Mouse (Mus musculus): ENCODE measurements around the gene Lsr. TPM values are rescaled to one million over a fixed set of nuclear protein-coding genes. Genes with fewer than 3 reads are reported as not detected.

Lsr gene
- 1 to 10 TPM; 5.2 to 6.6 (median 6.1) TPM for total RNA-seq (2022)

DNA sequence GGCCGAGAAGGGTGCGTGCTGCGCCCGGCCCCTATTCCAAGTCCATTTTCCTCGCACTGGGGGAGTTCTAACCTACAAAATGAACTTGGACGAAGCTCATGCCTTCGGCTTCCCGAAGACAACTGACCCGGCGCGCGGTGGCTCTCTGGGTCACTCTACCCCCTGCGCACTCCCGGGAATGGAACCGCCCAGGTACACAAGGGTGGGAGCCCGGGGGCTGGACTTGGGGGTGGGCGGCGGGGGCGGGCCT, at the start of gene Lsr:
Gene Lsr, minus strand, starts transcription at position 214 of the 250 bp plus-strand sequence.
- no peak for DNase-seq (ENCODE audit: low spot score in 2 of 2)

DNA sequence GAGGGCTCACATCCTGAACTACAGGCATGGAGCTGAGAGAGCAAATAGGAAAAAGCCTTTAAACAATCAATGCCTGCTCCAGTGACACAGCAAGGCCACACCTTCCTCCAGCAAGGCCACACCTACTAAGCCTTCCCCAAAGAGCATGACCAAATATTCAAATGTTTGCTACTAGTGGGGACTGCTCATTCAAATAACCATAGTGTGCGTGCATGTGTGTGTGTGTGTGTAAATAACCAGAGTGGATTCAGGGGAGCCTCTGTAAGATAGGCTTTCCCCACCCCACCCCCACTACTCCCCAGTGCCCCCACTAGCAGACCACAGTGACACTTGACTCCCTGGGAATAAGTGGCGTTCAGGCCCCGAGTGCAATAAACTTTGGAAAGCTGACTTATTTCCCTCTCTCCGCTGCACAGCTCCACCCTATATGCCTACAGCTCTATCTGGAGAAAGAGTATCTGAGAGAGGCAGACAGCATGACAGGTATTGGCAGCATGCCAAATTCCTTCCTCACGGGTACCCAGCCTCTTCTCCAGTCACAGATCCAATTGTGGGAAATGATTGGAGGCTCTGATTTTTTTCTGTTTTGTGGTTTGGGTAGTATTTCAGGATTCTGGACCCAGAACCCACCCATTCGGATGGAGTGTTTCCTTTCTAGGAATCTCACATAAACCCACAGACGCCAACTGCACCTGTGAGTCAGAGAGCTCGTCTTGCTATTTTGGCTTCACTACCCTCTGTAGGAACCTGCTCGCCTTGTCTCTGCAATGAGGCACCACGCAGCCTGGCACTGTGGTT, 44.0 kb upstream of the Lsr start:
- peak; percentile 39 to 89 for DNase-seq (ENCODE audit: low spot score in 2 of 2)

DNA sequence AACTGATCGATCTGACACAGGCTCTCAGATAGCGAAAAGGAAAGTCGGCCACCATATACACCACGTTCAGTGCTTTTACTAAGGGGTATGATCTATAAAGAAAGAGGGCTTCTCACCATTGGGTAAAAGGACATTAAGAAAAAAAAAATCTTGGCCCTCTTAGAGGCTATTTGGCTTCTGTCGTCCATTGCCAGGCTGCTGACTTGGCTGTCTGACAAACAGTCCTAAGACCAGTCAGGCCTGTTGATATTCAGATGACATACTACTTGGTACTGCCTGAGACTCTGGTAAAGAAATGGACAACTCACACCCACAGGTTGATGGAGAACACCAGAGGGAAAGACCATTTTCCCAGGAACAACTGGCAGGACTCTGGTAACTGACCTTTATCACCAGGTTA, 39.7 kb upstream of the Lsr start:
- DNase-seq (ENCODE audit: low spot score in 2 of 2), result no peak

DNA sequence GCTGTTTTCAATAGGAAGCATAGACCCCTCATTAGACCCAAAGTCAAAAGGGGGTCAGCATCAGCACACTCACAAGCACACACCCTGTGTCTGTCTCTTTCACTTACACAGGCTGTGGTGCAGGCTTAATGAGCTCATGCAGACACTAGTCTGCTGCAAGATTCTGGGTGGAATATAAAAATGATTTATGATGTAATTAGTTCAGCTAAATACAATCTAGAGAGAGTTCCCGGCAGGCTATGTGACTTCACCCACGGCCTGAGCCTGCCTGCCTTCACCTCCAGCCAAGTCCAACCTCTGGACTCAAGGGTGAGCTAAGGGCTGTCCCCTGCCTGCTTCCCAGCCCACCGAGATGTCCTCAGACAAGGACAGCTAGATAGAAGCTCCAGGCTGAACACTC, 35.6 kb upstream of the Lsr start:
- no peak for DNase-seq (ENCODE audit: low spot score in 2 of 2)

DNA sequence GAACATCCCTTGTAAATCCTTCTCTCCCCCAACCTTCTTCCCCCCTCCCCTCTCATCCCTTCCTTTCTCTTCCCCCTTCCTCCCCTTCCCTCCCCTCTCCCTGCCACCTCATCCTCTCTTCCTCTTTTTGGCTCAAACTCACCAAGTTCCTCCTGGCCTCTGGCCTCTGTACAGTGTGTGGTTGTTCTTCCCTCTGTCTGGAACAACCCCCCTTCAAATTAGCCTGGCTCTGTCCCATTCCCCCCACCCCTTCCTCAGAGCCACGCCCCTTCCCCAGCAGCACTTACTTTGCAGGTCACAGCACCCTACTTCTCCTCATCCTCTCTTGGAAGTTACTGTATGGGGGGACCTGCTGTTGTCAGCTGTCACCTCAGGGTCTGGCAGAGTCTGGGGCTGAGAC, 34.9 kb upstream of the Lsr start:
- DNase-seq (ENCODE audit: low spot score in 2 of 2), result no peak

DNA sequence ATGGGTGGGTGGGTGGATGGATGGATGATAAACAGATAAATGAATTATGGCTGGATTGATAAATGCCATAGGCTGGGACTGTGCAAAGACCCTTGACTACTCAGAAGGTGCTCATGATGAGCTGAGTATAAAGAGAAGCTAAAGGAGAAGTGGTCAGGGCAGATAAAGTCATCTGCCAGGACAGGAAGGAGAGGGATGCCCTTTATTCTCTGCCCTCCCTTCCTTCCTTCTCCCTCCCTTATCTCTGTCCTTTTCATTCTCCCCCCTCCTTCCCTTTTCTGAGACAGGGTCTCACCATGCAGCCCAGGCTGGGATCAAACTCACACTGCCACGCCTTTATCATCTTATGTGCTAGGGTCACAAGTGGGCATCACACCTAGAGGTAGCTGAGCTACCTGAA, 34.5 kb upstream of the Lsr start:
- no peak for DNase-seq (ENCODE audit: low spot score in 2 of 2)

DNA sequence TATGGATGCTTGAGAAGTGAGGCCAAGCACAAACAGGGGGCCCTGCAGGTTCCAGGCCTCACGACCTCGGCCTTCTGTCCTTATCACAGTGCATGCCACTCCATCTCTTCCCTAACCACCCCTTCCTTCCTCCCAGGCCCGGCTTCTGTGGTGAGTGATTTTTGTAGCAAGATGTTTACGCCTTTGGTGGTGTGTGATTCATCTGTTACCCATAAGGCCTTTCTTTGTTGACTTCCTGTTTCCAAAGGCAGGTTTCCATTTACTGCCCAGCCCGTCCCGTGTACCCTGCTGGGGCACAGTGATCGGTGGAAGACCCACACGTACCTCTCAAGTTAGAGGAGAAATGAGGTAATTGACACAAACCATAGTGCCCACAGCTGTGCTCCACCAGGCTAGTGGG, 29.4 kb upstream of the Lsr start:
- DNase-seq (ENCODE audit: low spot score in 2 of 2), result no peak

DNA sequence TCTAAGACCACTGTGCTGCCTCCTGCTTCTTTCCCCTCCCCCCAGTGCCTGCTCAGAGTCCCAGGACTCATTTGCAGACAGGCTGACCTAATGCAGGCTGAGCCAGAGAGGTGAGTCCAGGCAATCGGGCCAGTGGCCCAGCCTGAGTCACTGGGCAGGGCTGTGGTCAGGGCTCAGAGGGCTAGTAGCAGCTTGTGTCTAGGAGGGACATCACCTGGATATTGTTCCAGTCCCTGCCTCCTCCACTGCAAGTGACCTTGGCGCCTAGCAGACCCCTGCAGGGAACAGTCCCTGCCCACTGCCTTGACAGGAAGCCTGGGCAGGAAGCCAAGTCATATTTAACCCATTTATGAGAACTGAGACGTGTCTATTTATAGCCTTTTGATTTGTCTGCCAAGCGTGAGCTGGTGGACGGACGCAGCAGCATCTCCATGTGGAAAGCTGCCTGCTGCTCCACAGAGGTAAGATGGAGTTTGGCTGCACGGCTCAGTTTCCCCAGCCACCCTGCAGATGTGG, 27.3 kb upstream of the Lsr start:
- DNase-seq (ENCODE audit: low spot score in 2 of 2), result peak in 1 of 2 experiments; percentile 17

DNA sequence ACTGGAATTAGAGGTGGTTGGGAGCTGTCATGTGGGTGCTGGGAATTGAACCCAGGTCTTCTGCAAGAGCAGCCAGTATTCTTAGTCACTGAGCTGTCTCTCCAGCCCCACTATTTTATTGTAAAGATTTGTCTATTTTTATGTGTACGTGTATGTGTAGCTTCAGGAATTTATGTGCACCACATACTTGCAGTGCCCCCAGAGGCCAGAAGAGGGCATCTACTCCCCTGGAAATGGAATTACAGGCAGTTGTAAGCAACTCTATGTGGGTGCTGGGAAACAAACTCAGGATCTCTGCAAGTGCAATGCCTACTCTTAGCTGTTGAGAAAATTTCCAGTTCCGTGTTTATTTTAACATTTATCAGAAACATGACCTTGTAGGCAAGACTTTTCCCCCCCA, 23.2 kb upstream of the Lsr start:
- DNase-seq (ENCODE audit: low spot score in 2 of 2), result no peak

DNA sequence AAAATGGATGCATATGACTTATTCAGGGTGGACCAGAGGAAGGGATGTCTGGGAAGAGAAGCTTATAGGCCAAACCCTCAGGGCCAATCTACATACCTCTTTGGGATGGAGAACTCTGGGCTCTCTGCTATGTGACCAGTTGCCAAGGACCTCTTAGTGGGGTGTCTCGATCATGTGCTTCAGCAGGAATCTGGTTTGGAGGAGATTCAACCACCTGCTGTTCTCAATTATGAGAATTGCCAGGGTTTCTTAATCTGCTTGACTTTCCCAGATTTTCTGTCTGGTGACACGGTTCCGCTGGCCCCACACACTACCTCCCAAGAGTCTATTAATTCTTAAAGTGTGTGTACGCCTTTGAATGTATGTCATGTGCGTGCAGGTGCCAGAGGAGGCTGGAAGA, 20.7 kb upstream of the Lsr start:
- DNase-seq (ENCODE audit: low spot score in 2 of 2), result no peak

DNA sequence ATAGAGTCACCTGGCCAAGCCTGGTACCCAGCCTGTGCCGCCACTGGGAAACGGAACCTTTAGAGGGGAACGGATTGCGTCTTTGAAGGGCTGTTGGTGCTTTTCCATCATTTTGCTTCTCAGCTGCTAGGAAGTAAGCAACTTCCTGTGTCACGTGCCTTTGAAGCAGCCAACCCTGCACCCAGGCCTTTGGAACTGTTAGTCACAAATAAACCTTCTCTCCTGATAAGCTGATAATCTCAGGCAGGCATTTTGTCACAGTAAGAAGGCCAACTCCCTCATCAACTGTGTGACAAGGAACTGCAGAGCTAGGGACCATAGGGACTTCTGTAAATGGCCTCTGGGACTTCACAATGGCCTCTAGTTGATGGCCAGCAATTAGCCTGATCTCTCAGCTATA, 18.9 kb upstream of the Lsr start:
- DNase-seq (ENCODE audit: low spot score in 2 of 2), result no peak

DNA sequence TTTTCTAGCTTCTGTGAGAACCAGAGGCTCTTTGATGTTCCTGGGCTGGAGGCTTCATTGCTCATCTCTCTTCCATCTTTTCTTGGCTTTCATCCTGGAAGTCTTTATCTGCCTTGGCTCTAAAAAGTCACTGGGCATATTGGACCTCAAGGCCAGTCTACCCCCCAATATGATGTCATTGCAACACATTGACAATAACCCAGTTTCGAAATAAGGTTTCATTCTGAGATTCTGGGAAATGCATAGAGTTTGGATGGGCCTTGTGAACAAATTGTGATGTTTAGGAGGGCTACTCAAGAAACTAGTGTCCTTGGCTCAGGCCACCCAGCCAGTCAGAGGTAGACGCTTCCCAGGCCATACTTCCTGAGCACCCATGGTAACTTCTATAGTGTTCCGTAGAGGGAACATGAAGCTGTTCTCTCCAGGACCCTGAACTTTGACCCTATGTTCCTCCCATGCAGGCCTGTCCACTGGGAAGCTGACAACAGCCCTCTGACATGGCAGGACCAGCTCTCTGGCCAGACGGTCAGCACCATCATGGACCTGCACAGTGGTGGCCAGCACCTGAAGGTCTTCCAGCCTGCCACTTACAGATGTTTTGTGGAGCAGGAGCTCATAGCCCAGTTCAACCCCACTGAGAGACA, 15.4 kb upstream of the Lsr start:
- DNase-seq (ENCODE audit: low spot score in 2 of 2), result no peak

DNA sequence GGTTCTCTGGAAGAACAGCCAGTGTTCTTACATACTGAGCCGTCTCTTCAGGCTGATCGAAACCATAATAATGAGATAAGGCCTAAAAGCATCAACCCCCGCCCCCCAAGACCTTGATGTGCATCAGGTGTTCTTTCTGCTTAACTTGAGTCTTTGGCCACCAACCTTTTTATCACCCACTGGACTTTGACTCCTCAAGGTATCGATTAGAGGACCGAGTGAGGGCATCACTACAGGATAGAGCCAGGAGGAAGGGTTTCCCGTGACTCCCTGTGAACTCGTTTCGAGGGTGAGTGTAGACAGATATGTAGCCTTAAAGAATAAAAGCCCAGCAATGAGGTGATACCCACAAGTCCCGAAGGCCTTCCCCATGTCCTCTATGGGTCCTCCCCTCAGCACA, 12.1 kb upstream of the Lsr start:
- no peak for DNase-seq (ENCODE audit: low spot score in 2 of 2)

DNA sequence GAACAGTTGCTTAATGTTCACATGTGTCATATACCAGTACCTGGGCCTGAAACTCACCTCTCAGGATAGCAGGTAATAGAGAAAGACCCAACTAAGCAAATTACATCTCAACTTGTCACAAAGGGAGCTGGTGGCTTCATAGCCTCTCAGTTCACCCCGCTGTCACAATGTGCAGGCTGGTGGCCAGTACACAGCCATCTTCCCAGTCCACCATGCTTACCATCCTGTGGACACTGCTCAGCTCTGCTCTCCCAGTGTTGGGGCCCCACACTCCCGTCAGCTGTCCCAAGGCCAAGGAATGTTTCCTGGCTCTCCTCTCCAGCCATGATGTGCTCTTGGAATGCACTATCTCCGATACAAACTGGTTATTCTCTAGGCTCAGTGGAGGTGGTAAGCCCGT, 8.4 kb upstream of the Lsr start:
- DNase-seq (ENCODE audit: low spot score in 2 of 2), result no peak

DNA sequence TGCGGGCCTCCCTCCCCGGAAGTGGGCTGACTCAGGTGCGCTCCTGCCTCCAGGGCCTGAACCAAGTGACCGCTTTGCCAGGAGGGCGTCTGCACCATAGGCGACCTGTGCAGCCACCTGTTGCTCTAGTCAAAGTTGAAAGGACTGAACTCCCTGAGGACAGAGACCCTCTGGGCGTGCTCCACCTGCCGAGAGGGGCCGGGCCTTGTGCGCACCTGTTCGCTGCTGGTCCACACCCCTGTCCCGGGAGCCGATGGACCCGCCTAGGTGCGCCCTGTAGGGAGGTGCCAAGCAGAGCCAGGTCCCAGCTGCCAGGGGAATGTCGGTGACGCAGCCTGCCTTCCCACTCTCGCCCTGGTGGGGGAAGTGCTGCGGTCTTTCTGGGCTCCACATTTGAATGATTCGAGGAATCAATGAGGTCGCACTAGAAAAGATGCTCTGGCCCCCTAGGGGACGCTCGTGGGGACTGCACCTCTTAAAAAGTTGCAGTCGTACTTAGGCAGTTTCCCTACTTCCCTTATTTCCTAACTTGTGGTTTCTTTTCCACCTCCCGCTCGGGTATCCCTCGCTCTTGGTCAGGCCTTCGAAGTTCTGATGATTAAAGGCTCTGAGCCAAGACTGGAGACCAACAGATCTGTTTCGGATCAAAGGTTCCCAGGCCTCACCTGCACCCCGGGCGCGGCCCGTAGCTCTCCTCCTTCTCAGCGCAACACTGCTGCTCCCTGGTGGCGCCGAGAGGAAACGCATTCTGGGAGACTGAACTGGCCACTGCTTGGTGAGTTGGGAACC, 431 bp upstream of the Lsr start, which contains the start of gene Fam187b:
Gene Fam187b, plus strand, starts transcription at position 290 of the 789 bp plus-strand sequence.
- peak in 1 of 2 experiments; percentile 72 for DNase-seq (ENCODE audit: low spot score in 2 of 2)

DNA sequence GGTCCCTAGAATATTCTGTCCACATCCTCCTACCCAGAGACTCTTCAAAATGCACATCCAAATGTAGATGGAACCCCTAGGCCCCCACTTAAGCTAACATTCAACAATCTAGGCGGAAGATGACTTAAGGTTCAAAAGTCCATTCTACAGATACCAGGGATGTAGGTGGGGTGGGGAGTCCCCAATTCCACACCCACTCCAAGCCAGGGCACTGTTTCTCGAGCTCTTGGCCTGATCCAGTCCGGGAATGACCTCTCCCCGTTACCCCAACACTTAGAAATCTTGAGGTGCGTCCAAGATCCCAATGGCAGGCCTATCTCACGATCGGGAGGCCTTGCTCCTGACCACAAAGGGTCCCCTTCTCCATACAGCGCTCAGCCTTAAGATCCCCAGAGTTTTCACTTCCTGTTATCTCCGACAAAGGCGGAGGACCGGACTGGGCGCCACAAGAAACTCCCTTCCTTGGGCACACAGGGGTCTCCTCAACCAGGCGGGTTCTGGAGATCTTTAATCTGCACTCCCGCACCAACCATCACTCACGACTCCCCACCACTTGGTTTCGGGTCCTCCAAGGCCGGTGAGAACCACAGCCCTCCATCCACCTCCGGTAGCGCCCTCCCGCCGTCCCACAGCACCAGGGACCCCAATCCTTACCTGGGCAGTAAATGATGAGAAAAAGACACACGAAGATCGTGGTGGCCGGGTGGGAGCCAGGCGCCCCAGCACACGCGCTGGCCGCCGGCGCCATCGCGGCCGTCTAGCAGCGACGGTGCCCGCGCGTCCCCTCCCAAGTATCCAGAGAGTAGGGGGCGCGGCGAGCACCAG, 626 bp downstream of the Lsr start:
- no peak for DNase-seq (ENCODE audit: low spot score in 2 of 2)

DNA sequence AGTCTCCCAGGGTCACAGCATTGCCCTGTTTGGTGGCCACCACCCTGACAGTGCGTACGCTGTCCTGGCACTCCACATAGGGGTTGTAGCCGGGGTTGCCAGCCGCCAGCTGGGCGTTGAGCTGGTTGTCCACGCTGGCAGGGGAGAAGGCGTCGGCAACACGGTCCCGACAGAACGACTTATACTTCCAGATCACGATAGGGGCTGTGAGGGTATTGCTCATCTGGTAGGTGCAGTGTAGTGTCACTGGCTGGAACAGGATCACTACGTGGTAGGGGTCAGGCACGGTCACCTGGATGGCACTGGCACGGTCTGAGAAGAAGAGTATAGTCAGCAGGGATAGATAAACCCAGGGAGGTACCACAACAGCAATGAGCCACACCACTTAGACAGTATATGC, 1.4 kb downstream of the Lsr start:
- DNase-seq (ENCODE audit: low spot score in 2 of 2), result no peak

DNA sequence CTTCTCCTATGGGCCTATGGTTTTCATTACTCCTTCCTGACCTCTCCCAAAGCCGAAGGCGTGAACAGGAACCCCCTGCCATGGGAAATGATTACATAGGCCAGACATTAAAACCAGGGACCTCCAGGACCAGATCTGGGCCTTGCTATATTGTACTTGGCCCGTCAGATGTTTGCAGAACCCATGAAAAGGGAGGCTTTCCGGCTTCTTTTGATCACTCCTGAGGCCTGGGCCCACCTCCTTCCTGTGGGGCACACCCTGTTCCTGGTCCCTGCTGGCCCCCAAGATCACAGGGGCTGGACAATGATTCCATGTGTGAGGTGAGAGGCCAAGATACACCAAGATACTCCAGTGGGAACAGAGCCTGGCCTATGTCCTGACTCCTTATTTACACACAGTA, 4.1 kb downstream of the Lsr start:
- DNase-seq (ENCODE audit: low spot score in 2 of 2), result no peak

DNA sequence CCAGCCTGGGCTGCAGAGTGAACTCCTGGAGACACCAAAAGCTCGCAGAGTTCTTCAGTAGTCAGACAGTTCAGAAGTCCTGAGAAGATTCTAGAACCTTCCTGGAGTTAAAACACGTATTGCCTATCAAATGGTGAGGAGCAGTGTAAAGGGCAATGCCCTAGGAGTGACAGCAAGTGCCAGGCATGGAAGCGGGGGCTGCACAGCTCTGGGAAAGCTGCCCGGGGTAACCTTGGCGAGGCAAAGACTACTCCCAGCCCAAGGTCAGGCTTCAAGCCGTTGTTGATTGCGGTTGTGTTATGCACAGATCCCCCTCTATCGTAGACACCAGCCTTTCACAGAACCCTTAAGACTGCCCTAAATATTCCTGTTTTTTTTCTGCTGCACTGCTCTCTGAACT, 4.7 kb downstream of the Lsr start:
- DNase-seq (ENCODE audit: low spot score in 2 of 2), result no peak

DNA sequence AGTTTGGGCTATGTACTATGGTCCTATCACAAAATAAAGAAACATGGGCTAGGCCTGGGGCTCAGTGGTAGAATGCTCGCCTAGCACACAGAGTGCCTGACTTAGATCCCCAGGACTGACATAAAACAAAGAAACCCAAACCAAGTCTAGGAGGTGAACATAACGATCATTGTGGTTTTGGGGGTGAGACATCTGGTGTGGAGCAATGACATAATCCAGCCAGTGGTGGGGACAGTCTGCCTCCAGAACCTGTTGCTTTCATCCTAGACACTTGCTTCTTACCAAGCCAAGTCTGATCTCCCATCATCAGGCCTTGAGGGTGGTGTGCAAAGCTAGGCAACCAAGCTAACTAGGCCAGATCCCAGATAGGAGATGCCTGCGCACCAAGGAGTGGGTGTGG, 6.6 kb downstream of the Lsr start:
- DNase-seq (ENCODE audit: low spot score in 2 of 2), result no peak

DNA sequence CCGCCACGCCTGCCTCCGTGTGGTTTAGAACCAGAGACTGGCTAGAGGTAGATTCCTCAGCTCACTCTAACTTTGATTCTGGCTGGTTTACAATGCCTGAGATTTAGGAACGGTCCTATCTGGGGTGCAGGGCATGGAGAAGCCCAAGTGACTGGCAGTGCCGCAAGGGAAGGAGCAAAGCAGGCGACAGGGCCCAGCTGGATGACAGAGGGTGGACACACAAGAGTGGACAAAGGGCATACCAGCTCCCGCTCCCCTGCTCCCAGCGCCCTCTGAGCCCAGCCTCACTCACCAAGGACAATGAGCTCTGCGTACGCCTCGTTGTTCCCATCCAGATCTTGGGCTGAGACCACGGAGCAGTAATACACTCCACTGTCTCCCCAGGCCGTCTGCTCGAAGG, 7.6 kb downstream of the Lsr start:
- no peak for DNase-seq (ENCODE audit: low spot score in 2 of 2)

DNA sequence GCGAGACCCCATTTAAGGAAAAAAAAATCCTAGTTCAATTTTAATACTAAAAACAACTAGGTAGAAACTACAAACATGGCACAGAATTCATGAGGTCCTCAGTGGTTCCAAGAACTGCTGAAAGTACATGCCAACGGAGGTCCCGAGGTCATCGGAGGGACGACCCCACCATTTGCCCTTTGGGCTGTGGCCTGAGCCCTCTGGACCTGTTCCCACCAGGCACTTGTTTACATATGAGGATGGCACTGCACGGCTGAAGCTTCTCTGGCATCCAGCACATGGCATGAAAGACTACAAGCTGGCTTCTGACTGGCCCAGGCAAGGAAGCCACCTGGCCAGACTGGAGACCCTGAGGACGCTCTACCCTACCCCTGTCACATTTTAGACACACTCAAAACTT, 8.9 kb downstream of the Lsr start:
- no peak for DNase-seq (ENCODE audit: low spot score in 2 of 2)

Data from left cerebral cortex, adult 8-10 months (tissue).